Mouse (Mus musculus): ENCODE measurements around the gene Padi2. TPM values are rescaled to one million over a fixed set of nuclear protein-coding genes. Genes with fewer than 3 reads are reported as not detected.
A peak's percentile ranks its signal among the peaks of the same experiment; 100 is the strongest.

Padi2 gene
- polyA plus RNA-seq, 1 experiment from 2014 or later = 16.1 TPM

DNA sequence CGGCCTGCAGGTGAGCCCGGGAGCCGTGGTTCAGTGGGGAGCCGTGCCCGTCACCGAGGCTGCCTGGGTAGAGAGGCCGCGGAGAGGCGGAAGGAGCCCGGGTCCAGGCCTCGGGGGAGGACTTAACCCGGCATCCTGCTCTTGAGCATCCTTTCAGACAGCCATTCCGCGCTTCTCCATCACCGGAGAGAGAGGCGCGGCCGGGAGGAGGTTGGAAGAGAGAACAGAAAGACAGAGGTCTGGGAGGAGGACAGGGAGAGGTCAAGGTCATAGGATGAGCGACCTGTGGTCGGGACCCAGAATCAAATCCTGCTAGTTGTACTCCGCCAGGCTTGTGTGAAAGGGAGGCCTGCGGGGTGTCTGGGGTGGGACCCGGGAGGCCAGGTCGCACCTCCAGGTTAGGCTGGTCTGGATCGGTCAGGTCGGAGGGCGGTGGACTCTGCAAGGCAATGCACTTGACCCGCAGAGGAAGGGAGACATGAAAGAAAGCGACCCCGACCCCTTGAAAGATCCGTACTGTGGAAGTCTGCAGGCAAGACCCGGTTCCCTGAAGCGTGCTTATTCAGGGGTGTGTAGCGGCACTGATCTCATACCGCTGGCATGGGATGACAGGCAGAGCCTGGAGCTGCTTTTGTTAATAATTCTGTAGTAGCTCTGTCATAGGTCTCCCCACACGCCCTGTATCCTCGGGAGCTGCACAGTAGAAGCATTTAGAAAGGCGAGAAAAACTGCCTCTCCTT is 55.5 kb downstream of the Padi2 start:
- H3K9ac ChIP-seq (ENCODE audit: low read depth, low read length) = peak overlapping the region; percentile 91
- ATAC-seq (ENCODE audit: low read depth) = no peak; the same call in 1 of the 2 replicates
- DNase-seq (ENCODE audit: low spot score) = no peak
- H3K36me3 ChIP-seq (ENCODE audit: control insufficient read depth, insufficient read depth, low read length) = peaks cover 12% of the 10 kb centered on the region; the same call in 1 of the 2 replicates
- peak overlapping the region; percentile 84 for H3K4me3 ChIP-seq (ENCODE audit: low read depth, low read length)
- WGBS = 1% methylated on average over 36 of the region's 38 CpGs
- H3K4me2 ChIP-seq (ENCODE audit: low read depth, low read length) = peak overlapping the region; percentile 87
- H3K4me1 ChIP-seq (ENCODE audit: control insufficient read depth, insufficient read depth, low read length) = peaks cover 14% of the 10 kb centered on the region; the same call in 1 of the 2 replicates
- no peaks in the 10 kb centered on the region for H3K9me3 ChIP-seq (ENCODE audit: control insufficient read depth, low read length)
- H3K27ac ChIP-seq (replicated peaks; ENCODE audit: low read depth, low read length) = peak overlapping the region; percentile 83
- H3K27me3 ChIP-seq (replicated peaks; ENCODE audit: control insufficient read depth, insufficient read depth, low read length) = no peaks in the 10 kb centered on the region

GRCm38 (mm10) chr4:140962207-140962909 is 56.2 kb downstream of the Padi2 start:
- peak overlapping the region; percentile 87 for H3K4me2 ChIP-seq (ENCODE audit: low read depth, low read length)
- H3K9ac ChIP-seq (ENCODE audit: low read depth, low read length) = peak overlapping the region; percentile 91
- no peaks in the 10 kb centered on the region for H3K27me3 ChIP-seq (replicated peaks; ENCODE audit: control insufficient read depth, insufficient read depth, low read length)
- WGBS = 66% methylated on average over 8 of the region's 8 CpGs
- peak overlapping the region; percentile 84 for H3K4me3 ChIP-seq (ENCODE audit: low read depth, low read length)
- no peak overlapping the region for H3K27ac ChIP-seq (replicated peaks; ENCODE audit: low read depth, low read length)
- no peaks in the 10 kb centered on the region for H3K9me3 ChIP-seq (ENCODE audit: control insufficient read depth, low read length)
- ATAC-seq (ENCODE audit: low read depth) (no peak), DNase-seq (ENCODE audit: low spot score) (no peak)
- peaks cover 14% of the 10 kb centered on the region; the same call in 1 of the 2 replicates for H3K4me1 ChIP-seq (ENCODE audit: control insufficient read depth, insufficient read depth, low read length)
- peaks cover 19% of the 10 kb centered on the region for H3K36me3 ChIP-seq (ENCODE audit: control insufficient read depth, insufficient read depth, low read length)

GRCm38 (mm10) chr4:140962950-140963349 is 56.8 kb downstream of the Padi2 start:
- DNase-seq (ENCODE audit: low spot score) (no peak), ATAC-seq (ENCODE audit: low read depth) (no peak)
- no peaks in the 10 kb centered on the region for H3K27me3 ChIP-seq (replicated peaks; ENCODE audit: control insufficient read depth, insufficient read depth, low read length)
- H3K9me3 ChIP-seq (ENCODE audit: control insufficient read depth, low read length) = no peaks in the 10 kb centered on the region
- H3K4me1 ChIP-seq (ENCODE audit: control insufficient read depth, insufficient read depth, low read length) = peaks cover 14% of the 10 kb centered on the region; the same call in 1 of the 2 replicates
- H3K36me3 ChIP-seq (ENCODE audit: control insufficient read depth, insufficient read depth, low read length) = peaks cover 25% of the 10 kb centered on the region
- WGBS = 40% methylated on average over 5 of the region's 5 CpGs
- no peak overlapping the region for H3K4me3 ChIP-seq (ENCODE audit: low read depth, low read length)
- no peak overlapping the region for H3K4me2 ChIP-seq (ENCODE audit: low read depth, low read length)
- no peak overlapping the region for H3K27ac ChIP-seq (replicated peaks; ENCODE audit: low read depth, low read length)
- H3K9ac ChIP-seq (ENCODE audit: low read depth, low read length) = no peak overlapping the region

DNA sequence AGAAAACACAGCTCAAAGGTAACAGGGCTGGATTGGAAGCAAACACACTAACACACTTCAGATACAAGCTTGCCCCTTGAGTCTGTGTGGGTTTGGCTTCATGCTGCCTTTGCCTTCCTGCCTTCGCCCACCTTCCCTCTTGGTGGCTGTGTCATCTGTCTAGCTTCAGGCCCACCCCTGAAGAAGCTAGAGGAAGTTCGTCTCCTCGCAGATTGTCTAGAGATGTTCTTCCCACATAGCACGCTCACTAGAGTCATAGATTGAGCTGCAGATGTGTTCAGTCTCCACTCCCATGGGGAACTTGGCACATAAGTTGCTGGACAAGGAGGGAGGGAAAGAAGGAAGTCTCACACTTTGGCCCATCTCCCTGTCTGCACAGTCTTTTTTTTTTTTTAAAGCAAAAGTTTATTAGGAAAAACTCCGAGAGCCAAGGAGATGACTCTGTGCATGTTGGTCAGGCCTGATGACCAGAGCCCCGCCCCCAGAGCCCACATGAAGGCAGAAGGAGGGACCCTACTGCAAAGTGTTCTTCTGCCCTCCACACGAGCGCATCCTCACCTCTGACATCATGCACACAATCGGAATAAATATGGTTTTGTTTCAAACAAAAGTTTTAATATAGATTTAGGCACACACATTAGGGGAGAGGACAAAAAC is 57.9 kb downstream of the Padi2 start:
- no peak overlapping the region; the same call in 1 of the 2 replicates for H3K9ac ChIP-seq (ENCODE audit: low read depth, low read length)
- no peak for DNase-seq (ENCODE audit: low spot score)
- WGBS = 81% methylated on average over 9 of the region's 9 CpGs
- H3K36me3 ChIP-seq (ENCODE audit: control insufficient read depth, insufficient read depth, low read length) = peaks cover 34% of the 10 kb centered on the region
- H3K4me1 ChIP-seq (ENCODE audit: control insufficient read depth, insufficient read depth, low read length) = peaks cover 14% of the 10 kb centered on the region; the same call in 1 of the 2 replicates
- no peak overlapping the region for H3K4me3 ChIP-seq (ENCODE audit: low read depth, low read length)
- H3K4me2 ChIP-seq (ENCODE audit: low read depth, low read length) = no peak overlapping the region
- H3K9me3 ChIP-seq (ENCODE audit: control insufficient read depth, low read length) = no peaks in the 10 kb centered on the region
- H3K27ac ChIP-seq (replicated peaks; ENCODE audit: low read depth, low read length) = no peak overlapping the region
- ATAC-seq (ENCODE audit: low read depth) = no peak
- no peaks in the 10 kb centered on the region for H3K27me3 ChIP-seq (replicated peaks; ENCODE audit: control insufficient read depth, insufficient read depth, low read length)

- Histone ChIP-seq H3K9me3 (ENCODE audit: control insufficient read depth, low read length) (no peaks in the 10 kb centered on the region), H3K4me1 (ENCODE audit: control insufficient read depth, insufficient read depth, low read length) (peaks cover 14% of the 10 kb centered on the region; the same call in 1 of the 2 replicates), H3K4me2 (ENCODE audit: low read depth, low read length) (no peak overlapping the region), H3K4me3 (ENCODE audit: low read depth, low read length) (no peak overlapping the region), H3K36me3 (ENCODE audit: control insufficient read depth, insufficient read depth, low read length) (peaks cover 40% of the 10 kb centered on the region), H3K9ac (ENCODE audit: low read depth, low read length) (no peak overlapping the region), H3K27me3 (replicated peaks; ENCODE audit: control insufficient read depth, insufficient read depth, low read length) (no peaks in the 10 kb centered on the region), H3K27ac (replicated peaks; ENCODE audit: low read depth, low read length) (no peak overlapping the region)
- ATAC-seq (ENCODE audit: low read depth) (no peak), DNase-seq (ENCODE audit: low spot score) (peak; percentile 78)
- WGBS = 18% methylated on average over 7 of the region's 7 CpGs
Measured at GRCm38 (mm10) chr4:140964620-140965019, 58.5 kb downstream of the Padi2 start.

GRCm38 (mm10) chr4:140967386-140968159 is 61.4 kb downstream of the Padi2 start:
- DNase-seq (ENCODE audit: low spot score) = no peak
- Histone ChIP-seq H3K4me3 (ENCODE audit: low read depth, low read length) (no peak overlapping the region), H3K4me2 (ENCODE audit: low read depth, low read length) (no peak overlapping the region), H3K4me1 (ENCODE audit: control insufficient read depth, insufficient read depth, low read length) (peaks cover 4% of the 10 kb centered on the region; the same call in 1 of the 2 replicates), H3K9ac (ENCODE audit: low read depth, low read length) (no peak overlapping the region), H3K27me3 (replicated peaks; ENCODE audit: control insufficient read depth, insufficient read depth, low read length) (no peaks in the 10 kb centered on the region), H3K9me3 (ENCODE audit: control insufficient read depth, low read length) (no peaks in the 10 kb centered on the region), H3K27ac (replicated peaks; ENCODE audit: low read depth, low read length) (no peak overlapping the region), H3K36me3 (ENCODE audit: control insufficient read depth, insufficient read depth, low read length) (peaks cover 69% of the 10 kb centered on the region)
- WGBS = 82% methylated on average over 11 of the region's 11 CpGs
- peak; percentile 63; the same call in 1 of the 2 replicates for ATAC-seq (ENCODE audit: low read depth)

GRCm38 (mm10) chr4:140971691-140972090 is 65.5 kb downstream of the Padi2 start:
- no peak overlapping the region for H3K9ac ChIP-seq (ENCODE audit: low read depth, low read length)
- no peaks in the 10 kb centered on the region for H3K4me1 ChIP-seq (ENCODE audit: control insufficient read depth, insufficient read depth, low read length)
- no peaks in the 10 kb centered on the region for H3K9me3 ChIP-seq (ENCODE audit: control insufficient read depth, low read length)
- DNase-seq (ENCODE audit: low spot score) = no peak
- H3K27me3 ChIP-seq (replicated peaks; ENCODE audit: control insufficient read depth, insufficient read depth, low read length) = no peaks in the 10 kb centered on the region
- no peak overlapping the region for H3K27ac ChIP-seq (replicated peaks; ENCODE audit: low read depth, low read length)
- no peak overlapping the region for H3K4me3 ChIP-seq (ENCODE audit: low read depth, low read length)
- ATAC-seq (ENCODE audit: low read depth) = no peak
- H3K4me2 ChIP-seq (ENCODE audit: low read depth, low read length) = no peak overlapping the region
- H3K36me3 ChIP-seq (ENCODE audit: control insufficient read depth, insufficient read depth, low read length) = peaks cover 95% of the 10 kb centered on the region
- WGBS = 92% methylated on average over 13 of the region's 13 CpGs

- Histone ChIP-seq H3K27ac (replicated peaks; ENCODE audit: low read depth, low read length) (no peak overlapping the region), H3K36me3 (ENCODE audit: control insufficient read depth, insufficient read depth, low read length) (peaks cover 96% of the 10 kb centered on the region), H3K4me2 (ENCODE audit: low read depth, low read length) (no peak overlapping the region), H3K9me3 (ENCODE audit: control insufficient read depth, low read length) (no peaks in the 10 kb centered on the region), H3K4me3 (ENCODE audit: low read depth, low read length) (no peak overlapping the region), H3K27me3 (replicated peaks; ENCODE audit: control insufficient read depth, insufficient read depth, low read length) (no peaks in the 10 kb centered on the region), H3K4me1 (ENCODE audit: control insufficient read depth, insufficient read depth, low read length) (no peaks in the 10 kb centered on the region), H3K9ac (ENCODE audit: low read depth, low read length) (no peak overlapping the region)
- ATAC-seq (ENCODE audit: low read depth) (no peak), DNase-seq (ENCODE audit: low spot score) (no peak)
- 96% methylated on average over 6 of the region's 6 CpGs for WGBS
Measured at GRCm38 (mm10) chr4:140974408-140974807, 68.3 kb downstream of the Padi2 start.

Data from embryonic facial prominence, embryonic 14.5 days (tissue).